Mouse (Mus musculus): ENCODE results near the gene Tmem107. TPM values are rescaled to one million over a fixed set of nuclear protein-coding genes. Genes with fewer than 3 reads are reported as not detected.

The Tmem107 gene
- polyA plus RNA-seq, 1 experiment from 2014 or later = 55.1 TPM

DNA sequence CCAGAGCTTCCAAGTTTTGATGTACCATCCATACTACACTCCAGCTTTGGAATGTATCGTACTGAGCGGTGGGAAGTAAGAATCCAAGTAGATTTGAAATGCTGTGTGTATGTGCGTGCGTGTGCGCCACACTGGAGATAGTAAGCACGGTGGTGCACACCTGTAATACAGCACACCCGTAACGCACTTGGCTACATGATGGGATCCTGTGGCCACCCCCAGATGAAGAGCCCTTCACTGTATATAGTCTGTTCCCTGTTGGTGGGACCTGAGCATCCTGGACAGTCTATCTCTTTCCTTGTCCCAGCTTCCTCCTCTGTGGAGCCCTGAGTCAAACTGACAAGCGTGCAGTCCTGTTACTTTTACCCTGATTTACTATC, 24.2 kb upstream of the Tmem107 start:
- no peaks in the 10 kb centered on the region for H3K9me3 ChIP-seq (replicated peaks)
- no peak for ATAC-seq
- peak overlapping the region; percentile 93 for H3K4me2 ChIP-seq
- no peaks in the 10 kb centered on the region for H3K27me3 ChIP-seq
- H3K4me1 ChIP-seq = peaks cover 44% of the 10 kb centered on the region
- peak overlapping the region; percentile 77 for H3K4me3 ChIP-seq
- peak overlapping the region; percentile 85; the same call in 1 of the 2 replicates for H3K27ac ChIP-seq
- peak overlapping the region; percentile 80 for H3K9ac ChIP-seq
- H3K36me3 ChIP-seq (ENCODE audit: poor library complexity, severe bottlenecking) = peaks cover 32% of the 10 kb centered on the region
- WGBS = 13% methylated on average over 9 of the region's 9 CpGs

DNA sequence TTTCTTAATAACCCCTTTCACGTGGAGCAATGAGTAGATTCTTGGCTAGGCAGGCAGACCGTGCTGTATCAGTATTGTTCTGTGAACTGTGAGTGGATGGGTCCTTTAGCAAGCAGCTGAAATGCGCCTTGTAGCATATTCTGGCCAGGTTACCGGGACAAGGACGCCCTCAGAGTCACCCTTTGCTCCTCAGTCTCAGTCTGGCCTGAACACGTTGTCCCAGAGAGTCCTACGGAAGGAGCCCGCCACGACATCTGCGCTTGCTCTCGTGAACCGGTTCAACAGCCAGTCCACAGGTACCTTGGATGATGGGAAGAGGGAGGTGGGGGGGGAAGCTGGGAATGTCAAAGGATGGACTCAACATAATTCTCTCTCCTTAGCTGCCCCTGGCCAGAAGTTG, 23.0 kb upstream of the Tmem107 start:
- no peak for ATAC-seq
- Histone ChIP-seq H3K9me3 (replicated peaks) (no peaks in the 10 kb centered on the region), H3K27me3 (no peaks in the 10 kb centered on the region), H3K36me3 (ENCODE audit: poor library complexity, severe bottlenecking) (peaks cover 37% of the 10 kb centered on the region), H3K4me1 (peaks cover 44% of the 10 kb centered on the region), H3K4me2 (peak overlapping the region; percentile 93), H3K27ac (no peak overlapping the region), H3K9ac (peak overlapping the region; percentile 26), H3K4me3 (peak overlapping the region; percentile 77)
- 83% methylated on average over 12 of the region's 12 CpGs for WGBS

DNA sequence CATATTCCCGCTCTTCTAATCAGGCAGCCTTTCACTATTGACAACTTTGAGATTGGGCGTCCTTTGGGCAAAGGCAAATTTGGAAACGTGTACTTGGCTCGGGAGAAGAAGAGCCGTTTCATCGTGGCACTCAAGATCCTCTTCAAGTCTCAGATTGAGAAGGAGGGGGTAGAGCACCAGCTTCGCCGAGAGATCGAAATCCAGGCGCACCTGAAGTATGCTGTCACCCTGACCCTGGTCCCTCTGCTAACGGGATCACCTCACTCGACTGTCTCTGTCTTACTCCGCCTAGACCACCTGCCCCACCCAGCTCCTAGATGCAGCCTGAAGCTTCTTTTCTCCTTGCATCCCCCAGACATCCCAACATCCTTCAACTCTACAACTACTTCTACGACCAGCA, 22.5 kb upstream of the Tmem107 start:
- no peak overlapping the region for H3K27ac ChIP-seq
- no peaks in the 10 kb centered on the region for H3K27me3 ChIP-seq
- H3K9me3 ChIP-seq (replicated peaks) = no peaks in the 10 kb centered on the region
- H3K4me2 ChIP-seq = peak overlapping the region; percentile 93
- 94% methylated on average over 14 of the region's 14 CpGs for WGBS
- ATAC-seq = no peak
- H3K9ac ChIP-seq = peak overlapping the region; percentile 26; the same call in 1 of the 2 replicates
- no peak overlapping the region for H3K4me3 ChIP-seq
- peaks cover 43% of the 10 kb centered on the region for H3K36me3 ChIP-seq (ENCODE audit: poor library complexity, severe bottlenecking)
- H3K4me1 ChIP-seq = peaks cover 44% of the 10 kb centered on the region

DNA sequence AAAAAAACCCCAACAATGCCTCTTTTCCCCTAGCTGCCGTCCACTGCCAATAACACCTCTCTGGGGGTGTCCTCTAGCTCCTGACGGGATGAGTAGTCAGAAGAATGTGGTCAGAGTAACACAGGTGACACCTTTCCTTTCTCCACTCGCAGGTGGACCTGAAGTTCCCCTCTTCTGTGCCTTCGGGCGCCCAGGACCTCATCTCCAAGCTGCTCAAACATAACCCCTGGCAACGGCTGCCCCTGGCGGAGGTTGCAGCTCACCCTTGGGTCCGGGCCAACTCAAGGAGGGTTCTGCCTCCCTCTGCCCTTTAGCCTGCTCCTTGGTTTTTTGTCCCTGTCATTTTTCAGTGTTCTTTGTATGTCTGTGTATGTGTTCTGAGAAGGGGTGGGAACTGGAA, 19.9 kb upstream of the Tmem107 start:
- no peak for ATAC-seq
- H3K4me3 ChIP-seq = no peak overlapping the region
- H3K27me3 ChIP-seq = no peaks in the 10 kb centered on the region
- H3K27ac ChIP-seq = no peak overlapping the region
- peaks cover 55% of the 10 kb centered on the region for H3K36me3 ChIP-seq (ENCODE audit: poor library complexity, severe bottlenecking)
- H3K4me1 ChIP-seq = peaks cover 42% of the 10 kb centered on the region
- WGBS = 84% methylated on average over 8 of the region's 8 CpGs
- H3K4me2 ChIP-seq = no peak overlapping the region; the same call in 1 of the 2 replicates
- H3K9ac ChIP-seq = no peak overlapping the region
- no peaks in the 10 kb centered on the region for H3K9me3 ChIP-seq (replicated peaks)

DNA sequence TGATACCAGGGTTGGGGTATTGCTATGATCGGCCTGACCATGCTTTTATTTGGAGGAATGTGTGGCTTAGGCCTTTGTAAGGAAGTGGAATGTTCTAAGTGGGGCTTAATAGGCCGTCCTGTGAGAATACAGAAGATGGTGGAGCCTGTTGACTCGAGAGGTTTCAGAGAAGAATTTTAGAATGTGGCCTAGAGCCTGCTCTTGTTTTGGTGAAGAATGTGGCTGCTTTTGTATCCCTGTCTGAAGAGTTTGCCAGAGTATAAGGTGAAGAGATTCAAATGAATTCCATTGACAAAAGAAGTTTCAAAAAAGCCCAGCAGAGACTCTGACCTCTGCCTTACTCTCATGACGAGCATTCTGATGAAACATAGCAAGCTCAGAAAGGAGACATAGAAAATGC, 18.8 kb upstream of the Tmem107 start:
- H3K4me2 ChIP-seq = no peak overlapping the region
- H3K36me3 ChIP-seq (ENCODE audit: poor library complexity, severe bottlenecking) = peaks cover 55% of the 10 kb centered on the region
- WGBS = 53% methylated on average over 4 of the region's 4 CpGs
- no peak overlapping the region for H3K4me3 ChIP-seq
- no peak for ATAC-seq
- no peaks in the 10 kb centered on the region for H3K27me3 ChIP-seq
- H3K27ac ChIP-seq = no peak overlapping the region
- H3K4me1 ChIP-seq = peaks cover 32% of the 10 kb centered on the region
- no peaks in the 10 kb centered on the region for H3K9me3 ChIP-seq (replicated peaks)
- H3K9ac ChIP-seq = no peak overlapping the region

DNA sequence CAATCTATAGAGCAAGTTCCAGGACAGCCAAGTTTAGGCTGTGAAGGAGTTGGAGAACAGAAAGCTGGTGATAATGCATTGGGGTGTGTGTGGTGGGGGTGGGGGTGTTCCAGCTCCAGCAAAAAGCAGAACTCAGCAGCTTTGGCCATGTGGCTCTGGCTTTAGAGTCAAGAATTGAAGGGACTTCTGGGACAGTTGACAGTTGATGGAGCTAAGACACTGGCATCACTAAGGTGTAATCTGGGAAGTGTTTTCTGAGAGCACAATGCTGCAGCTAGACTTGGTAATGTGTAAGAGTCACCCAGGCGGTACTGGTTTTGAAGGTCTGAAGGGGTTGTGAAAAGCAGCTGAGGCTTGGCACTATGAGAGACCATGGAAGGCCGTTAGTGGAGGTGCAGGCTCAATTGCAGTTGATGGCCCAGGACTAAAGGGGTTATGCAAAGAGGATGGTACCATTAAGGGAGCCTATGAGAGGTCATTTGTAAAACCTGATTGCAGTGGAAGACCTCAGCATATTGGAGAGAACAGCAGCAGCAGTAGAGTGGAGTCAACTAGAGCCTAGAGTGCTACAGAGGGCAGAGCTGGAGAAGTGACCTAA, 17.7 kb upstream of the Tmem107 start:
- Histone ChIP-seq H3K27me3 (no peaks in the 10 kb centered on the region), H3K4me3 (no peak overlapping the region), H3K27ac (no peak overlapping the region), H3K9ac (no peak overlapping the region), H3K9me3 (replicated peaks) (no peaks in the 10 kb centered on the region), H3K36me3 (ENCODE audit: poor library complexity, severe bottlenecking) (peaks cover 52% of the 10 kb centered on the region), H3K4me2 (no peak overlapping the region), H3K4me1 (peaks cover 21% of the 10 kb centered on the region)
- WGBS = 94% methylated on average over 2 of the region's 2 CpGs
- no peak for ATAC-seq

DNA sequence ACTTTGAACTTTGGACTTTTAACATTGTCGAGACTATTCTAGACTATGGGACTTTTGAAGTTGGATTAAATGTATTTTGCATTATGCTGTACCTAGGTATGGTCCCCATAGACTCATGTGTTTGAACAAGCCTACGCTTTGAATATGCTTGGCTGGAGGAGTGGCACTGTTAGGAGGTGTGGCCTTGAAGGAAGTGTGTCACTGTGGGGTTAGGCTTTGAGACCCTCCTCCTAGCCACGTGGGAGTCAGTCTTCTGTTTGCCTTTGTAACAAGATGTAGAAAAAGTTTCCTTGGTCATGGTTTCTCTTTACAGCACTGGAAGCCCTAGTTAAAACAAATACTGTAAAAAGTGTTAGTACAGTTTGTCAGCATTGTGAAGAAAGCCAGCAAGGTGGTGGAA, 16.8 kb upstream of the Tmem107 start:
- peaks cover 43% of the 10 kb centered on the region for H3K36me3 ChIP-seq (ENCODE audit: poor library complexity, severe bottlenecking)
- no peak for ATAC-seq
- H3K27ac ChIP-seq = no peak overlapping the region
- no peak overlapping the region for H3K4me3 ChIP-seq
- H3K9ac ChIP-seq = no peak overlapping the region
- WGBS = 86% methylated on average over 3 of the region's 3 CpGs
- no peak overlapping the region for H3K4me2 ChIP-seq
- H3K9me3 ChIP-seq (replicated peaks) = no peaks in the 10 kb centered on the region
- H3K4me1 ChIP-seq = peaks cover 21% of the 10 kb centered on the region
- H3K27me3 ChIP-seq = no peaks in the 10 kb centered on the region

DNA sequence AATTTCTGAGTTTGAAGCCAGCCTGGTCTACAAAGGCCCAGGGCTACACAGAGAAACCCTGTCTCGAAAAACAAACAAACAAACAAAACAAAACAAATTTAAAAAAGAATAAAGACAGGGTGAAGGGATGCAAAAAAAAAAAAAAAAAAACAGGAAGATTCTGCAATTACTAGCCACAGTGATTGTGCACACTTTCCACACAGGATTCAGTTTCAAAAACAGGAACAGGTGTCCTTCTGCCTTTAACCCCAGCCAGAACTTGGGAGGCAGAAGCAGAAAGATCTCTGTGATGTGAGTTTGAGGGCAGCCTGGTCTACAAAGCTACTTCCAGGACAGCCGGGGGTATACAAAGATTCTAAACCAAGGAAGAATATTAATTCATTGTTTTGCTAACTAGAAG, 12.3 kb upstream of the Tmem107 start:
- Histone ChIP-seq H3K36me3 (ENCODE audit: poor library complexity, severe bottlenecking) (peaks cover 11% of the 10 kb centered on the region), H3K4me3 (peak overlapping the region; percentile 87), H3K4me2 (peak overlapping the region; percentile 93), H3K9me3 (replicated peaks) (no peaks in the 10 kb centered on the region), H3K27ac (peak overlapping the region; percentile 90), H3K27me3 (no peaks in the 10 kb centered on the region), H3K9ac (peak overlapping the region; percentile 74), H3K4me1 (peaks cover 35% of the 10 kb centered on the region)
- no peak for ATAC-seq
- WGBS = 64% methylated on average over 2 of the region's 2 CpGs

DNA sequence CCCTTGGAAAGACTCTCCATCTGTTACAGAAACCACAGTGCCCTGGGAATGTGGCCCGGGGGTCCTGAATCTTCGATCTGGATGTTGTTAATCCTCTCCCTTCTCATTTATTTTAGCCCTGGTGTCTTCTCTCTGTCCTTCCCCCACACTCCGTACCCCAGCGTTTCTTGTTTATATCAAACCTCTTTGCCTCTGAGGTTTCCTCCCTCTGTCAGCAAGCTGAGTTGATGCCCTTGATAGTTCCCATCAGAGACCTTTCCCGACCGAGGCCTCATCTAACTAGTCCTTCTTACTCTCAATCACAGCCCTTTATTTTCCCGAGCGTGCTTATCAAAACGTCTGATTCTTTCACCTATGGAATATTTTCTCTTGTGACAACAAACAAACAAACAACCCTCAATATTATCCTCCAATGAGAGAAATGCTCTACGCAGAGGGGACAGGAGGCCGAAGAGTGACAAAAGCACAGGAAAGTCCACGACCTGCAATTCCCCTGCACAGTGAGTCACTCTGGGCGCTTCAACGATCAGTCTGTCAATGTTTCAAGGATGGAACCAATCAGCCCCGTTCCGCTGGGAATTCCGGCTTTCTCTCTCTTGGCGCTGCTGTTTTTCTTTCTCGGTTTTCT, 11.8 kb upstream of the Tmem107 start:
- H3K9me3 ChIP-seq (replicated peaks) = no peaks in the 10 kb centered on the region
- peak overlapping the region; percentile 74 for H3K9ac ChIP-seq
- H3K4me2 ChIP-seq = peak overlapping the region; percentile 93
- peaks cover 36% of the 10 kb centered on the region for H3K4me1 ChIP-seq
- H3K36me3 ChIP-seq (ENCODE audit: poor library complexity, severe bottlenecking) = peaks cover 7% of the 10 kb centered on the region; the same call in 1 of the 2 replicates
- peak; percentile 12 for ATAC-seq
- no peaks in the 10 kb centered on the region for H3K27me3 ChIP-seq
- peak overlapping the region; percentile 87 for H3K4me3 ChIP-seq
- H3K27ac ChIP-seq = peak overlapping the region; percentile 90
- WGBS = 1% methylated on average over 19 of the region's 19 CpGs

DNA sequence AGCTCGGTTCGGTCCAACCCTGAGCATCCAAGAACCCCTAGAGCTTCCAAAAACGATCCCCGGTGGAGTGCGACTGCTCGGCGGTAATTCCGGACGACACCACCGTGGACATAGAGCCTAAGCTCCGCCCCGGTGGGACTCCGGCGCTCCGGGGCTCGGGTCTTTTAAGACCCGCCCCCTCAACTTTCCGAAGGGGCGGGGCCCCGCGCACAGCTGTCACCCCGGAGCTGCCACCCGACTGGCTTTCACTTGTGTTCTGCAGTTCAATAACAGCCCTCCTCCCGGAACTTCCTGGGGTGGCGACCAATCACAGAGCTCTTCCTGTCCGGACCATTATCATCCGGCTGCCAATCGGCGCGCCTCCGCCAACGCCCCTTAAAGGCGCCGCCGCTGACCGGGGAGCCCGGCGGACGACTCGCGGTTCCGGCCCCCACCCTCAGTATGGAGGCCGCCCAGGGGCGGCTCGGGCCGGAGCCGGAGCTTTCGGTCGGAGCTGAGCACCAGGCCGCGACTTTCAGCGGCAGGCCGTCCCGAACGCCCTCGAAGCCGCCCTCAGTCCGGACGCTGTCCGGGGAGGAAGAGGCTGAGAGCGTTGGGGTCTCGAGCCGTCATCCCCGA, 11.1 kb upstream of the Tmem107 start, which contains the start of gene Borcs6:
TSS of gene Borcs6 (plus strand) at position 361 of the 618 bp plus-strand sequence.
- Histone ChIP-seq H3K27me3 (no peaks in the 10 kb centered on the region), H3K4me2 (peak within 1 kb of the TSS; percentile 93), H3K4me1 (peaks cover 42% of the 10 kb centered on the region), H3K36me3 (ENCODE audit: poor library complexity, severe bottlenecking) (0 out of 2 replicates have a peak, but pooled peaks cover under 1% of the 10 kb centered on the region), H3K9ac (peak within 1 kb of the TSS; percentile 86), H3K4me3 (peak within 1 kb of the TSS; percentile 87), H3K27ac (peak within 1 kb of the TSS; percentile 90), H3K9me3 (replicated peaks) (no peaks in the 10 kb centered on the region)
- ATAC-seq = peak; percentile 94
- under 1% methylated on average over 60 of the region's 64 CpGs for whole genome bisulfite sequencing

DNA sequence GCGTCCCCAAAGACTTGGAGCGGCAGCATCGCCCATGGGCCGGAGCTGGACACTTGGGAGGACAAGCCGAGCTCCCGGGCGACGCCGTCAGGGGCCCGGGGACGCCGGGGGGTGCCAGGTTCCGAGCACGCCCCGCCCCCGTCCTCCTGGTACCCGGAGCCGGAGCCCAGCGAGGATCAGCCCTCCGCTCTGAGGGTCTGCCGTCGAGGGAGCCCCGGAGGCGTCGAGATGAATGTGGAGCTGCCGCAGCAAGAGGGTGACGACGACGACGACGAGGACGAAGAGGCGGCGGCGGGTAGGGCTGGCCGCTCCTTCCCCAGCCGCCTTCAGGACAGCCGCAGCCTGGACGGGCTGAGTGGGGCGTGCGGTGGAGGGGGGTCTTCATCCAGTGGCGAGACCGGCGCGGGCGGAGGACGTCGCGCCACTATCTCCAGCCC, 10.6 kb upstream of the Tmem107 start:
- WGBS = 0% methylated on average over 47 of the region's 49 CpGs
- H3K4me3 ChIP-seq = peak overlapping the region; percentile 87

More for the DNA sequence above, 10.6 kb upstream of the Tmem107 start:
- H3K9ac ChIP-seq = peak overlapping the region; percentile 86
- no peaks in the 10 kb centered on the region for H3K9me3 ChIP-seq (replicated peaks)
- H3K4me2 ChIP-seq = peak overlapping the region; percentile 93
- ATAC-seq = peak; percentile 29
- peak overlapping the region; percentile 90 for H3K27ac ChIP-seq
- peaks cover 44% of the 10 kb centered on the region for H3K4me1 ChIP-seq
- H3K36me3 ChIP-seq (ENCODE audit: poor library complexity, severe bottlenecking) = no peaks in the 10 kb centered on the region
- H3K27me3 ChIP-seq = no peaks in the 10 kb centered on the region
